Mouse (Mus musculus) WW6 (cell line): ENCODE results near the gene Stam.
"Not testable (repeated sequence)": the region's sequence is repeated elsewhere in the genome, so short reads cannot be mapped to it uniquely, and the experiment has no call there.

Experiments used
- DNase-seq: peaks from one replicate; pipeline ENCODE4 v3.0.0-alpha.2; 2013; ENCODE audit warnings: low read depth, low spot score

The Stam gene

DNA sequence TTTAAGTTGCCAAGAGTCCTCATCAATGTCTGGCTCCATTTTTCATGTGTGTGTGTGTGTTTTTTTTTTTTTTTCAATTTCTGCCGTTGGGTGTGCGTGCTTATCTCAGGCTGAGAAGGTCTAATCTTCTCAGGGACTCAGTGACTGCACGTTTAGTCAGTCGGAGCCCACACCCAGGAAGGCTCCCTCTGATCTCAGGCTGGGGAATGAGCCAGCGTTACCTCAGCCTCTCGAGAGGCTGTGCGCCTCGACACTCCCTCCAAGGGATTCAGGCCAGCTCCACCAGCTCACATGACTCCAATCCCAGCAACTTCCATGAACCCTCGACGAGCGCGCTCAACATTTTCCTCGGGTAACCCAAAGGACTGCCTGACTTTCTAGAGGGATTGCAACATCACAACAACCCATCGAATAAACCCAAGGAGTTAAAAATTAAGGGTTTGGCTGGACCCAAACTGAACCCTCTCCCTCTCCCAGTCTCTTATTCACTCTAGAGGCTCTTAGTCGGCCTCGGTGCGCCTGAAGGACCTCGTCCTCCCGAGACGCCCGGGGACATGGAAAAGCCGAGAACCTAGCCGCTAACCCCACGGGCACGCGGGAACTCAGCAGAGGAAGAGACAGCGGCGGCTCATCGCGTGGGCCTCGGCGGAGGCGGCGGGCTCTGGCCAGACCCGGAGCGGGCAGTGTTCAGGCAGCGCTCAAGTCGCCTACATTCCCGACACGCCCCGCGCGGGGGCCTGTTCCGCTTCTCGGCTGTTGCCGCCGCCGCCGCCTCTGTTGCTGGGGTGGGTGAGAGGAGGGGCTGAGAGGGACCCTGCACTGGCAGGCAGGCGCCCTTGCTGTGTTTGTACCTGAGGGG lies at the start of gene Stam:
Gene Stam (plus strand): TSS at position 737 of the 859 bp plus-strand sequence.
- peak; percentile 68 for DNase-seq

DNA sequence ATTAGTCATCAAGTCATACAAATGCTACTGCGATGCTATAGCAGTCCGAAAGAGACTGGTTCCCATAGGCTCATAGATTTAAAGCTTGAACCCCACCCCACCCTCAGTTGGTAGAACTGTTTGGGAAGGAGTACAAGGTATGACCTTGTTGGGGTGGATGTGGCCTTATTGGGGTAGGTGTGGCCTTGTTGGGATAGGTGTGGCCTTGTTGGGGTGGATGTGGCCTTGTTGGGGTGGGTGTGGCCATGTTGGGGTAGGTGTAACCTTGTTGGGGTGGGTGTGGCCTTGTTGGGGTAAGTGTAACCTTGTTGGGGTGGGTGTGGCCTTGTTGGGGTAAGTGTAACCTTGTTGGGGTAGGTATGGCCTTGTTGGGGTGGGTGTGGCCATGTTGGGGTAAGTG lies 32.6 kb upstream of the Stam start:
- DNase-seq: no peak

DNA sequence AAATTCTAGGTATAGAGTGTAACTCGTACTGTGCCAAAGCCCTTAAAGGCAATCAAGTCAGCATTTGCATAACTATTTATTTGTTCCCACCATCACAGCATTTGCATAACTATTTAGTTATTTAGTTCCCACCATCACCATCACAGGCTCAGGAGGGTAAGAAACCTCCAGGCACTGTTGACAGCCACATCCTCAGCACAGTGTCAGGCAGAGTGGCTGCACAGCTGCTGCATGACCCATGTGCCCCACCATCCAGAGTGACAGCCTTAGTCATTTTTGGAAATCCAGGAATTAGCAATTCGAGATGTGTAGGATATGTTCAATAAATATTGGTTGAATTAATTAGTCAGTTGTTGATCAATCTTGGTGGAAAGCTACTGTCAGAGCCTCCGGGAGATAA lies 30.9 kb upstream of the Stam start:
- no peak for DNase-seq

DNA sequence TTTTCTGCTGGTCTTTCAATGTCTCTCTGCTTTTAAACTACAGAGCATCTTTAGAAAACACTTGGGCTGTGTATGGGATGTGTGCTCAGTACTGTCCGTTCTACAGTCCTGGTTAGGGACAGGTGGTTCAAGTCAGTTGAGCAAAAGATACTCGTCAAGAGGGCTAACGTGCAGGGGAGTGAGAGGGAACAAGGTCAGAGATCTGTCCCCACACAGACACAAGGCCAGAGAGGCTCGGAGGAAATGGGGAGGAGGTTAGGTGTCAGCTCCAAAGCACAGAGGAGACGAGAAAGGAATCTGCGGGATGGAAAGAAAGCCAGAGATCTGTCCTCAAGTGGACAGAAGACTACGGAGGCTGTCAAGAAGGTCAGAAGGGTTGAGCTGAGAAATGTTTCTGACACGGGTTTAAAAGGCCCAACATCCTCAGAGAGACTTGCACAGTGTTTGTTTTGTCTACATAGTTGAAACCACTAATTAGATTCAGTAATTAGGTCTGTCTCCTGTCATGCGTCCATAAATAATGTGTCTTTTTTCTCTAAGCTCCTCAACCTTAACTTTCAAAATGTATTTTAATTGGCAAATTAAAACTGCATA lies 30.2 kb upstream of the Stam start:
- no peak for DNase-seq

DNA sequence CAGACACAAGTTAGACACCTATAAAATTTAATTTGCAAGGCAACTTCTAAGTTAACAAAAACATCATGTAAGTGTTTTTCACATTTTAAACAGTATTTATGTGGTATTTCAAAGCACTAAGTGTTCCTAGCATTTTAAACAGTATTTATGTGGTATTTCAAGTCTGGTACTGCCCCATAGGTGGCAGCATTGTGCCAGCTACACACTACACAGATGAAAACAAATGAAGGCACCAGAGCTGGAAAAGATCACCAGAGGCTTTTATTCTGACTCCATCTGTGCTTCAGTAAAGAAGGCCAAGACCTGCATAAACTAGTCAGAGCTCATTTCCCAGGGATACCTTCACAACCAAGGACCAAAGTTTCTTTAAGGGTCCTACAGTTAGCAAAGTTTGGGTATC lies 25.5 kb upstream of the Stam start:
- DNase-seq: no peak

DNA sequence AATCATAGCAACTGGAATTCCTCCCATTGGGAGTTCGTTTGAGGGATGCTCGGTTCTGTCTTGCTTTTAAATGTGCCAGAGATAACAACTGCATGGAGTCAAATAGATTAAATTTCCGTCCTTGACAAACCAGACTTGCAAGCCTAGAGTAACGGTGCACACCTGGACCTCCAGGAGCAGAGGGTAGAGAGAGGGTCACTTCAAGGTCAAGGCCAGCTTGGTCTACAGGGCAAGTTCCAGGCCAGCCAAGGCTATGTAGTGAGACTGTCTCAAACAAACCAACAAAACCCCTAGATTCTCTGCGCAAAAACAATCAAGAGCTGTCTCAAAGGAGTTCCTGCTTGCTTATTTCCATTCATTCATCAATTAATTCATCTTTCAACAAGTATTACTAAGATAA lies 25.1 kb upstream of the Stam start:
- DNase-seq: no peak

DNA sequence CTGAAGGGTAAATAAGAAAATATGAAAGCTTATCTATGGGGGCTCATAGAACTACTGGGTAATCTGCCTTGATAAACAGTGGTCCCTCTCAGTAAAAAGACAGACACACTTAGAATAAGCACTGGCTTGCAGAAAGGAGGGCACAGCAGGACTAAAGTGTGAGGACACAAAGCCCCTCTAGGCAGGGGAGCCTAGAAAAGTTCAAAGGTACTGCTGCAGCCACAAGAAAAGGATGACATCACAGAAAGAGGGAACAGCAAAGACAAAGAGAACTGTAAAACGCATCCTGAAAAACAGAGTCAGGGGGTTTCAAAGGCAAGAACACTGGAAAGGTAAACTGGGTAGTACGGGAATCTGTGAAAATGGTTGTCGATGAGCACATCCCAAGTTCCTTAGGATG lies 20.3 kb upstream of the Stam start:
- no peak for DNase-seq

DNA sequence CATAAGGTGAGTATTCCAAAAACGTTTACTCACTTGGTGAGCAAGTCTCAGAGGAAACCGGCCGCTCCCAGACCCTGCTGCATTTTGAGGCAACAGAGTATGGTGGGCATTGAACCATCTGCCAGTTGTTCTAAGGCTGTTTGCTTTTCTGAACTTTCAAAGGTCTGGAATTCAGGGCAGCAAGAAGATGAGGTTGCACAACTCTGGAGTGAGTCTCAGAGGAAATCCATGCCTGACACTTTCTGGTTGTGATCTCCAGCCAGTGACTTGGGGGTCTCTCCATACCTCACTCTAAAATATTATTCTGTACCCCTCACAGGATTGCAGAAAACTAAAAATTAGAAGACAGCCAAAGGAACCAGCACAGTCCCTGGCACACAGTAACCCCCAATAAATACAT lies 19.7 kb upstream of the Stam start:
- DNase-seq: no peak

DNA sequence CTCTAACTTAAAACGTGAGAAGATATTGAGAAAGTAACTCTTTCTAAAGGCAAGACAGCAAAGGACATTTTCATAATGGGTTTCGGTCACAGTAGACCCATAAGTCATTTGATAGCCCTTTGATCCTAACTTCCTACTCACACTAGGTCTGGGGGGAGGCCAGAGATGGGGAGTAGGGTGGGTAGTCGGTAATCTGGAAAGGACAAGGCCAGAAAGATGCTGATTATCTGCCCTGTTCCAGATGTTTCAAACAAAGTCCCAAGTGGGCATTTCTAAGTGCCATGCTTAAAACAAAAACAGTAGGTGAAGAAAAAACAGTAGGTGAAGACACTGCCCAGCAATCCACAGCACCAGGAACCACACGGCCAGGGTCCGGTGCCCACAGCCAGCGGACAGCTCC lies 19.2 kb upstream of the Stam start:
- no peak for DNase-seq

DNA sequence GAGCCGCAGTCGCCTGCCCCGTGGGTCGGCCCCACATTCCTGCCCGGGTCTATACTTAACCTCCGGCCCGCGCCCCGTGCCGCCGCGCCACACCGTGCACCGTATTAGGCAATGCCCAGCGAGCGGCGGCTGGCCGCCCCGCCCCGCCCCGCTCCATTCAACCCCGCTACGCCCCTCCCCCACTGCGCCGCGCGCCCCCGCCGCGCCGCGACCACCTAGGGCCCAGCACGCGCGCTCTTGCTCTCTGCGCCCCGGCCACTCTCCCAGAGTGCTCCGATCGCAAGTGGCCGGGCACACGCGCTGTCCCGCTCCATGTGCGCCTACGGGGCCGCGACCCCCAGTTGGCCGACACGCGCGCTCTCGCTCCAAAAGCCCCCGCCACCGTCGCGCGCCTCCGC lies 18.7 kb upstream of the Stam start:
- no peak for DNase-seq

- peak; percentile 65 for DNase-seq
These were observed 18.1 kb upstream of the Stam start, which contains the start of gene Hacd1 for GRCm38 (mm10) chr2:14055566-14056331. TSS of gene Hacd1 (minus strand) at chr2:14056135.

GRCm38 (mm10) chr2:14065704-14066650 lies 7.9 kb upstream of the Stam start:
- DNase-seq: no peak

GRCm38 (mm10) chr2:14069027-14069426 lies 4.9 kb upstream of the Stam start:
- no peak for DNase-seq

DNA sequence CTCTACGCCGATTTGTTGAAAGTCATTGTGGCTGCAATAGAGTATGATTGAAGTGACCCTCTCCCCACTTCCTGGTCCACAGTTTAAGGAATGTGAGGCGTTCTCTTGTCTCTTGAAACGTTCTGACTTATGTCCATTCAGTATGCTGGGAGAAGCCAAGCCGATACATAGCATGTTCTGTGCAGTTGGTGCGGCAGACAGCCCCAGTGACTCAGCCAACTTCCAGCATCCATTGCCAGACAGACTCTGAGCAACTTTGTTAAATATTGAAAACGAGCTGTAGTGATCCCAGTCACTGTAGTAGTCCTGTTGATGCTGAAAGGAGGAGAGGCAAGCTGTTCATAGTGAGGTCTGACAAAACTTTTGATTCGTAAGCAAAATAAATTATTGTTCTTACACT lies 3.4 kb upstream of the Stam start:
- no peak for DNase-seq

GRCm38 (mm10) chr2:14073008-14073361 lies 913 bp upstream of the Stam start:
- no peak for DNase-seq

DNA sequence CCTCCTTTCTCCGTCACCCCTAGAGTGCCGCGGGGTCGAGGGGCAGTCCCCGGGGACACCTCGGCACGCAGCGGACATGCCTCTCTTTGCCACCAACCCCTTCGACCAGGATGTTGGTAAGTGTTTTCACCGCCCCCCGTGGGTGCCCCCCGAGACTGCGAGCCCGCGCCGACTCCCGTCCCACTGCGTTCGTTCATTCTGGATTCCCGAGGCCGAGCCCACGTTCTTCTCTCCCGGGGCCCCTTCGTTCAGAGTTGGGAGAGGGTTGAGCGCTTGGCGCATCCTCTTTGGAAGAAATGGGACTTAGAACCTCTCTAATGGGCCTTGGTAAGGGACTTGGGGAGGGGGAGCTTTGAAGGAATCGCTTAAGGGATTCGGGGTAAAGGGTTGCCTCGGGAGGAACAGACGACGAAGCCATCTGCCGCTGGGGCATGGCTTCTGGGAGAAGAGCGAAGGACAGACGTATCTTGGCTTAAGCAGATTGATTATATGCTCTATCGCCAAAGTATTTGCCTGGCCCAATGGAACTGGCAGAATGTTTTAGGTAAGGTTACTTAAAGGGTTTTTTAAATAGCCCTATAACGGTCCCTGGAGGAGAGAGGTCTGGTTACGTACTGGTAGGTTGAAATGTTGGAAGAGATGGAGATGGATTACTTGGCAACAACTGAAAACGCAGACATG lies 463 bp downstream of the Stam start:
- no peak for DNase-seq

GRCm38 (mm10) chr2:14078527-14078926 lies 4.6 kb downstream of the Stam start:
- DNase-seq: not testable (repeated sequence)

DNA sequence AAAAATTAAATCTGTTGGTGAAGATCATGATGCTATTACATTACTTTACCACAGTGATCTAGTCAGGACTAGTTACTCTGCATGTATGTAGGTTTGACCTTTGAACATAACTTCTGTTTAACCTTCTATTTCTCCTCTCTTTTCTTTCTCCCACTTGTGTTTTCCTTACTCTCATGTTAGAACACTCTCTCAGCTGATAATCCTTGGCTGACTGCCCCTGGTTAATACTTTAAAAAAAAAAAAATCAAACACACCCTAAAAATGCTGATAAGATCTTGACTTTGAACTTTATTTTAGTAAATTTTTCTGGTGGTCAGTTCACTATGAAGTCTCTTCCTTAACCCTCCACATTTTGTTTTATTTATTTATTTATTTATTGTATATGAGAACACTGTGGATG lies 26.6 kb downstream of the Stam start:
- DNase-seq: no peak

DNA sequence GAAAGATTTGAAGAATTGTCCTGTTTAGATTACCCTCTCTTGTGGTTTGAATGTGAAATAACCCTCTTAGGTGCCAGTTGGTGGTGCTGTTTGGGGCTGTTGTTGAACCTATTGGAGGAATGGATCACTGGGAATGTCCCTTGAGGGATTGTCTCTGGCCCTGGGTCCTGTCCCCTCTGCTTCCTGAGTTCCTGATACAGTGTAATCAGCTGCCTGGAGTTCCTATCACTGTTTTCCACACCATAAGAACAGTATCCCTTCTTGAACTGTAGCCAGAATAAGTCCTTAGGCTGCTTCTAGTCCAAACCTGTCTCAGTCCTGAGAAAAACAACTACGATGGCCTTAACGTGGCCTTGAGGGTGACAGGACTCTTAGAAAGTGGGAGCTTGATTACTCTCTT lies 28.7 kb downstream of the Stam start:
- no peak for DNase-seq

GRCm38 (mm10) chr2:14103924-14104323 lies 30.0 kb downstream of the Stam start:
- no peak for DNase-seq

DNA sequence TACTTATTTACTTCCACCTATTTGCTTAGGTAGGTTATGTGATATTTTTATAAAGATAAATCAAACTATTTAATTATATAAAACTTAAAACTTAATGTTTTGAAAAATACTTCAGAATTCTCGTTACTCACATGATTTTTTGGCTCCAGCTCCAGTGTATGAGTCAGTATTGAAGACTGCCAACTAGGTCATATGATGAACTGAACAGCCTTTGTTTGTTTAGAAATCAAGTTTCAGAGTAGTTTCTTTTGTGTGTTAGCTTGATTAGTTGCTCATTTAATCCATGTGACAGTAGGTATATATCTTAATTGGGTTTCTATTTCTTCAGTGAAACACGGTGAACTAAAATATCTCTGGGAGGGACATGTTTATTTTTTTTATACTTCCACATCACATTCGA lies 33.8 kb downstream of the Stam start:
- no peak for DNase-seq
